Mouse (Mus musculus) brain, embryonic 14.5 days (tissue): ENCODE data around the gene Coasy. TPM values are rescaled to one million over a fixed set of nuclear protein-coding genes. Genes with fewer than 3 reads are reported as not detected.

ENCODE experiments used
- DNase-seq: peaks from one replicate; pipeline ENCODE4 v3.0.0-alpha.2; 2011; ENCODE audit warnings: low read depth
- CTCF ChIP-seq: fragments of 200-500 bp; IDR thresholded peaks from 2 replicates; pipeline ENCODE4 v1.5.1; 2012; ENCODE audit warnings: inconsistent platforms, mild to moderate bottlenecking, moderate library complexity, borderline replicate concordance; ENCODE audit not compliant: insufficient read depth, insufficient read length; ENCODE audit errors: extremely low read depth
- POLR2A ChIP-seq: fragments of 200-500 bp; IDR thresholded peaks from 2 replicates; pipeline ENCODE4 v1.6.1; 2012; ENCODE audit warnings: mild to moderate bottlenecking, inconsistent platforms, borderline replicate concordance; ENCODE audit not compliant: poor library complexity, insufficient read depth, insufficient read length, severe bottlenecking; ENCODE audit errors: extremely low read depth
- polyA plus RNA-seq: library from polyadenylated mRNA; depleted of rRNA; stranded (reverse); fragments of >200 nt; gene quantifications from 2 replicates; pipeline ENCODE4 v1.2.3, GENCODE M21; 2012; rRNA removed

Gene Coasy
- 49.1 and 77.5 TPM in 2 replicates for polyA plus RNA-seq

DNA sequence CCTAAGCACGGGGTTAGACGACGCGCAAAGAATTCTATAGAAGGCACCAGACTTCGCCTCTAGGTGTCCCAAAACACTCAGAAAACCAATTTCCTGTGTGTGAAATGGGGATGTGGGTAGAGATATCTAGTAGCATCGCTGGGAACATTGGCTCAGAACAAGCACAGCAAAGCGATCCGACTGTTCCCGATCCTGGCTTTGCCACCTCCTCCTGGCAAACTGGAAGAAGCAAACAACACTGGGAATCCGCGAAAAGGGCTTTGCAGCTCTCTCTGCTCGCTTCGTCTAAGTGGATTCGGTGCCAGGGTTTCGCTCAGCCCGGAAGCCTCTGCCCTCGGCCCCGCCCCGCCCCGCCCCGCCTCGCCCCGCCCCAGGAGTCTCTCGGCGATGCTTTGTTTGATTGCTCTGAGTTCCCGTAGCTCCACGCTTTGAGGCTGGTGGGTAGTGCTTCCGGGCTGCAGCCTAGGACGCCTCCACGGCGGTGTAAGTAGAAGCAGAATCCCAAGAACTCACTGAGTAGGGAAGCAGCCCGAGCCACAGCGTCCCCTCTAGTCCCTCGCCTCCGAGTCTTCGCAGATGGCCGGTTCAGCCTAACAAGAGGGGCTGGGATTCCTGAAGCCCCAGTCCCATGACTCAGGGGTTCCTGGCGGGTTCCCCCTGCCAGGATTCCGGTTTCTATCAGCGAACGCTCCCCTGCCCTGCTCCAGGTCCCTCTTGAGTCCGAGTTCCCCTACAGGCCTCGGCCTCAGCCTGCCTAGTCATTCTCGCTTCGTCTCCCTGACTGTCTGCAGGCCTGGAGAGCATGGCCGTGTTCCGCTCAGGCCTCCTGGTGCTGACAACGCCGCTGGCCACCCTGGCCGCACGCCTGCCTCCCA, at the start of gene Coasy:
Gene Coasy, plus strand, starts transcription at position 358 of the 875 bp plus-strand sequence.
- peak; percentile 98 for DNase-seq
- peak; percentile 51; the same call in 1 of the 2 replicates for TF ChIP-seq POLR2A
- TF ChIP-seq CTCF = peak; percentile 40; the same call in 1 of the 2 replicates

- TF ChIP-seq CTCF = no peak
- no peak for TF ChIP-seq POLR2A
- DNase-seq = no peak
Measured at GRCm38 (mm10) chr11:101033856-101034500, 48.4 kb upstream of the Coasy start.

DNA sequence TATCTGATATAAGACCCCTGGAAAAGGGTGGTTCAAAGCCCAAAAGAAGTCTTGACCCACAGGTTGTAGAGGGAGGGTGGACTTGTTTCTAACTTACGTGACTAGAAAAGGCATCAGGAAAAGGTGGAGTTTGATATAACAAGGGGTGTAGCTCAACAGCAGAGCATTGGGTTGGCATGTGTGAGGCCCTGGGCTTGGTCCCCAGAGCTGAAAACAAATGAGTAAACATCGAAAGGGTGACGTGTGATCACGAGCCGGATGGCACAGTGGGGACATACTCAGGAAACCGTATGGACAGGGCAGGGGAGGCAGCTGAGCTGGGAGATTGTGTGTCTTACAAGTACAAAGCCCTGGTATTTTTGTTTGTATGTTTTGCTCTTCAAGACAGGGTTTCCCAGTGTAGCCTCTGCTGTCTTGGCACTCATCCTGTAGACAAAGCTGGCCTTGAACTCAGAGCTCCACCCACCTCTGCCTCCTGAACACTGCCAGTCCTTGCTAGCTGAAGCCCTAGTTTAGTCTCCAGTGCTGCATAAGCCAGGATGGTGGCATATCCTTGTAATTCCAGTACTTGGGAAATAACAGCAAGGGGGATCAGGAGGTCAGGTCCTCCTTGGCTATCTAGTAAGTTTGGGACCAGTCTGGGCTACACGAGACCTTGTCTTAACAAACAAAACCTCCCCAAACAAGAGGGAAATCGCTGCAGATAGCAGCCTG, 47.6 kb upstream of the Coasy start:
- no peak for DNase-seq
- TF ChIP-seq CTCF (no peak), POLR2A (no peak)

GRCm38 (mm10) chr11:101035328-101035695, 47.1 kb upstream of the Coasy start:
- no peak for DNase-seq
- TF ChIP-seq POLR2A = no peak

- DNase-seq = no peak
- no peak for TF ChIP-seq POLR2A
- TF ChIP-seq CTCF = no peak
Measured at GRCm38 (mm10) chr11:101037795-101038194, 44.6 kb upstream of the Coasy start.

GRCm38 (mm10) chr11:101045826-101046225, 36.5 kb upstream of the Coasy start:
- no peak for DNase-seq
- no peak for TF ChIP-seq CTCF
- no peak for TF ChIP-seq POLR2A

DNA sequence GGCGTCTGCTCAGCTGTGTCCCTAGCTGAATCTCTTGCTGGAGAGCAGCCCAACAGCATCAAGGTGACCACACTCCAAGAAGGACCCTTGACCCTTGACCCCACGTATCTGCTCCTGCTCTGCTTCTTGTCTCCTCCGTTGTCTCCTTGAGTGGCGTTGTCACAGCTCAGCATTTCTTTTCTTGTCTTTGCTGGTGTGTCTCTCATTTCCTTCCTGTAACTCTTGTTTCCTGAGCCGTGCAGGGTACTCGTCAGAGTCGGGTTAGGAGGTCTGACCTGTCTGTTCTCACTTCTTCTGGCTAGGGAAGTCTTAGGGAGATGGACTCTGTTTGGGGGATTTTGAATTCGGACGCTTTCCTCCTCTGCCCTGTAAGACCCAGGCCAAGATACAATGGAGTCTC, 35.9 kb upstream of the Coasy start:
- no peak for DNase-seq
- TF ChIP-seq POLR2A (no peak), CTCF (no peak)

GRCm38 (mm10) chr11:101047502-101047901, 34.9 kb upstream of the Coasy start:
- no peak for TF ChIP-seq CTCF
- no peak for TF ChIP-seq POLR2A
- no peak for DNase-seq

- DNase-seq = no peak
- TF ChIP-seq POLR2A (no peak), CTCF (no peak)
Measured at GRCm38 (mm10) chr11:101050359-101050758, 32.0 kb upstream of the Coasy start.

DNA sequence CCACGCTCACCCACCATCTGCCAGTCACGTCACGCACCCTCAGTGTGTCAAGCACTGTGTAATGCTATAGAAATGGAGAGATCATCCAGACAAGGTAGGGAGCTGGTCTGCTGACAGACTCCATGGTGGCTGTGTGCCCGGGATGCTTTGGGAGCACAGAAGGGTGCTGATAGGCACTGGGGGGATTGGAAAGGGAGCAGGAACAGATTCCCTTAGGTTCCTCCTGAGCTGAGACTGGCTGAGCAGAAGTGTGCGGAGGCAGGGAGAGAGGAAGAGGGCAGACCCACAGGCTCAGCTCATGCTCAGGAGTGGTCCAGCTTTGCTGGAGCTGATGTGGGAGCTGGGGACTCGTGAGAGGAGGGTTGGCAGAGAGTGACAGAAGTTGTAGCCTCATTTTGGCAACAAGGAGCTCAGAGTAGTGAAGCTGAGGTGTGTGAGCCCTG, 31.3 kb upstream of the Coasy start:
- TF ChIP-seq POLR2A (no peak), CTCF (no peak)
- no peak for DNase-seq

- no peak for DNase-seq
- TF ChIP-seq CTCF = no peak
- TF ChIP-seq POLR2A = no peak
Measured at GRCm38 (mm10) chr11:101051617-101052016, 30.7 kb upstream of the Coasy start.
